Mouse (Mus musculus): Measurements from ENCODE around the gene Ldb3. TPM values are rescaled to one million over a fixed set of nuclear protein-coding genes. Genes with fewer than 3 reads are reported as not detected.

The Ldb3 gene
- polyA plus RNA-seq, 1 experiment: 19.5 TPM

- WGBS: 70% methylated on average over 8 of the region's 8 CpGs
Observed at GRCm38 (mm10) chr14:34517959-34518544, 70.4 kb downstream of the Ldb3 start.

GRCm38 (mm10) chr14:34516960-34517577, 71.4 kb downstream of the Ldb3 start:
- DNase-seq (ENCODE audit: low read depth, low spot score): peak; percentile 84
- 30% methylated on average over 10 of the region's 10 CpGs for WGBS

More at GRCm38 (mm10) chr14:34517959-34518544, 70.4 kb downstream of the Ldb3 start:
- DNase-seq (ENCODE audit: low read depth, low spot score): no peak

GRCm38 (mm10) chr14:34515860-34516259, 72.6 kb downstream of the Ldb3 start:
- no peak for DNase-seq (ENCODE audit: low read depth, low spot score)
- WGBS: 82% methylated on average over 5 of the region's 5 CpGs

GRCm38 (mm10) chr14:34514120-34514519, 74.4 kb downstream of the Ldb3 start:
- 15% methylated on average over 6 of the region's 6 CpGs for WGBS
- no peak for DNase-seq (ENCODE audit: low read depth, low spot score)

- DNase-seq (ENCODE audit: low read depth, low spot score): no peak
- 43% methylated on average over 4 of the region's 4 CpGs for WGBS
Observed at GRCm38 (mm10) chr14:34512602-34513001, 75.9 kb downstream of the Ldb3 start.

GRCm38 (mm10) chr14:34511901-34512300, 76.6 kb downstream of the Ldb3 start:
- WGBS: 56% methylated on average over 11 of the region's 11 CpGs
- no peak for DNase-seq (ENCODE audit: low read depth, low spot score)

- 44% methylated on average over 7 of the region's 7 CpGs for WGBS
Observed at GRCm38 (mm10) chr14:34508842-34509439, 79.5 kb downstream of the Ldb3 start.

GRCm38 (mm10) chr14:34508187-34508840, 80.2 kb downstream of the Ldb3 start:
- WGBS: 46% methylated on average over 4 of the region's 4 CpGs
- DNase-seq (ENCODE audit: low read depth, low spot score): no peak

More at GRCm38 (mm10) chr14:34508842-34509439, 79.5 kb downstream of the Ldb3 start:
- no peak for DNase-seq (ENCODE audit: low read depth, low spot score)

- no peak for DNase-seq (ENCODE audit: low read depth, low spot score)
- 32% methylated on average over 7 of the region's 7 CpGs for WGBS
Observed at GRCm38 (mm10) chr14:34505309-34505708, 83.2 kb downstream of the Ldb3 start.

GRCm38 (mm10) chr14:34504377-34504776, 84.1 kb downstream of the Ldb3 start:
- WGBS: 85% methylated on average over 5 of the region's 5 CpGs

GRCm38 (mm10) chr14:34503759-34504158, 84.7 kb downstream of the Ldb3 start:
- no peak for DNase-seq (ENCODE audit: low read depth, low spot score)
- WGBS: 74% methylated on average over 6 of the region's 6 CpGs

More at GRCm38 (mm10) chr14:34504377-34504776, 84.1 kb downstream of the Ldb3 start:
- no peak for DNase-seq (ENCODE audit: low read depth, low spot score)

- 15% methylated on average over 15 of the region's 15 CpGs for WGBS
- DNase-seq (ENCODE audit: low read depth, low spot score): no peak
Observed at GRCm38 (mm10) chr14:34503325-34503647, 85.2 kb downstream of the Ldb3 start, which contains the start of gene Bmpr1a. Bmpr1a (minus strand) TSS chr14:34503341.

- WGBS: under 1% methylated on average over 97 of the region's 115 CpGs
- DNase-seq (ENCODE audit: low read depth, low spot score): no peak
Observed at GRCm38 (mm10) chr14:34502475-34503324, 85.8 kb downstream of the Ldb3 start.

GRCm38 (mm10) chr14:34501804-34502474, 86.5 kb downstream of the Ldb3 start:
- WGBS: under 1% methylated on average over 54 of the region's 77 CpGs
- no peak for DNase-seq (ENCODE audit: low read depth, low spot score)

GRCm38 (mm10) chr14:34501447-34501803, 87.1 kb downstream of the Ldb3 start:
- no peak for DNase-seq (ENCODE audit: low read depth, low spot score)
- under 1% methylated on average over 16 of the region's 16 CpGs for WGBS

- WGBS: 8% methylated on average over 4 of the region's 4 CpGs
- no peak for DNase-seq (ENCODE audit: low read depth, low spot score)
Observed at GRCm38 (mm10) chr14:34500309-34500708, 88.2 kb downstream of the Ldb3 start.

- 40% methylated on average over 4 of the region's 4 CpGs for WGBS
Observed at GRCm38 (mm10) chr14:34499664-34500063, 88.8 kb downstream of the Ldb3 start.

GRCm38 (mm10) chr14:34497346-34497745, 91.1 kb downstream of the Ldb3 start:
- no peak for DNase-seq (ENCODE audit: low read depth, low spot score)
- WGBS: 62% methylated on average over 3 of the region's 3 CpGs

More at GRCm38 (mm10) chr14:34499664-34500063, 88.8 kb downstream of the Ldb3 start:
- DNase-seq (ENCODE audit: low read depth, low spot score): no peak

- no peak for DNase-seq (ENCODE audit: low read depth, low spot score)
- WGBS: 77% methylated on average over 3 of the region's 3 CpGs
Observed at GRCm38 (mm10) chr14:34493682-34494081, 94.8 kb downstream of the Ldb3 start.
